Mouse (Mus musculus) G1E (cell line): Measurements from ENCODE around the gene Abcf3.

Experiments
- CTCF ChIP-seq: IDR thresholded peaks from 2 replicates; pipeline ENCODE4 v1.5.1; 2012; ENCODE audit warnings: low read depth, low read length, inconsistent platforms, mixed read lengths
- GATA1 ChIP-seq: IDR thresholded peaks from 2 replicates; pipeline ENCODE4 v1.6.1; 2012; ENCODE audit warnings: borderline replicate concordance, low read length, inconsistent platforms, mixed read lengths
- GATA2 ChIP-seq: IDR thresholded peaks from 2 replicates; pipeline ENCODE4 v1.6.1; 2012; ENCODE audit warnings: low read depth, low read length, inconsistent platforms, borderline replicate concordance
- POLR2AphosphoS5 ChIP-seq: IDR thresholded peaks from 2 replicates; pipeline ENCODE4 v1.6.1; 2012; ENCODE audit warnings: low read depth, low read length, inconsistent platforms; ENCODE audit not compliant: insufficient replicate concordance

DNA sequence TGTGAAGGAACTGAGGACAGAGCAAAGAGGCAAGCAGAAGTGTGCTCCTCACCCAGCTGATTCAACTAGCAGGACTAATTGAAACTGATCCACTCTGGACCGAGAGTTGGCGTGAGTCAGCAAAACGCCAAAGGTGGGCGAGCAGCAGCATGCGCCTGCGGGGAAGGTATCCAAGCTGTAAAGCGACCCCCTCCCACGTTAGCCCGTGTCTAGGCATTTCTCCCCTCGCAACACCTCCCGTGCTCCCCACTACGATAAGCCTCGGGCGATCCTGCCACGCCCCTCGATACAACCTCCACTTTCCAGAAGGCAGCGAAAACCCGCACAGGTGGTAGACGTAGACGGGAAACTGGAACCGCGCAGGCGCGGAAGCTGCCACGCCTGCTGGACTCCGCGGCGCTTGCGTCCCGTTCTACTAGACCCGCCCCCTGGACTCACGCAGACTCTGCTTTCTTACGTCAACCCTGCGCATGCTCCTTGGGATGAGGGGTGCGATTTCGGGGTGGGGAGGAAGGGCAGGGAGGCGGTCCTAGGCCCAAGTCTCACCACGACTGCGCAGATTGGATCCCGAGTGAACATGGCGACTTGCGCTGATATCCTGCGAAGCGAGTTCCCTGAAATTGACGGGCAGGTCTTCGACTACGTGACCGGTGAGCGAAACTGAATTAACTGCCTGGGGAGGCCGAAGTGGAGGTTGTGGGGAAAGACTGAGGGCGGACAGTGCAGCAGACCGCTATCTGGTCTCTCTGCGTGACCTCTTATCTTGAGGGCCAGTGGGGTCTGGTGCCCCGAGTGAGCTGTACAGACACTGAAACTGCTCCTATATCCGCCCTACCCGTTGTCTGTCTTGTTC lies at the start of gene Abcf3:
- TF ChIP-seq GATA1 (no peak), CTCF (no peak), POLR2AphosphoS5 (no peak), GATA2 (no peak)
